Mouse (Mus musculus) kidney, adult 2 months (tissue): ENCODE results near the gene Samd1.

ENCODE experiments used
- CTCF ChIP-seq: fragments of 200-500 bp; conservative IDR thresholded peaks from 2 replicates; pipeline ENCODE4 v1.5.1; 2011; ENCODE audit warnings: low read depth, mild to moderate bottlenecking, control low read depth, low read length, moderate library complexity, mixed read lengths; ENCODE audit not compliant: insufficient read depth, insufficient read length
- POLR2A ChIP-seq: fragments of 200-500 bp; IDR thresholded peaks from one replicate; pipeline ENCODE4 v1.6.1; 2011; ENCODE audit warnings: low read depth, low read length, control low read depth

- TF ChIP-seq CTCF (no peak), POLR2A (no peak)
Measured at GRCm38 (mm10) chr8:83971661-83972060, 25.8 kb upstream of the Samd1 start.
